Mouse (Mus musculus): ENCODE measurements around the gene Laptm4a.

DNA sequence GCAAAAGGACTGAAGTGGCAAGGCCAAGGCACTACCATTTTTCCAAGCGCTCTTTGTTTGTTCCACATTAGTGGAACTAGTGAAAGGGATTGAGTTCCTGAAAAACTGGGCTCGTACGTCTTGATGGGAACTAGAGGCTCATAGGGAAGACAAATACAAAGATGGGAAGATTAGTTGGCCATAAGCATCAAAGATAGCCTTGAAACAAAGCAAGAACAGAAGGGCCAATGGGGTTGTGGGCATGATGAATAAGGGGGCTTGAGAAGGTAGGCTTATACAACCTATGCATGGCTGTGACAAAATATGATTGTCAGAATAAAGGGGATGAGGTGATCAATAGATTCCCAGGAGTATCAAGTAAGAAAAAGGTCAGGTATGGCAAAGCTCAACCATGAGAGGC, 2.2 kb upstream of the Laptm4a start:
- TF ChIP-seq POLR2A (IDR thresholded peaks at IDR 0.05; ENCODE audit: extremely low read depth, insufficient read depth, low read length) (no peak), CTCF (IDR thresholded peaks at IDR 0.05; ENCODE audit: low read depth, low read length) (no peak)
